Comparison of ENCODE assay signal across 8 mouse cellular contexts in genomic region chr2:33370276-33370776, GRCm38 (mm10). TPM values are rescaled to one million over a fixed set of nuclear protein-coding genes. Genes with fewer than 3 reads are reported as not detected.
DNase-seq lines count a peak whose midpoint lies in the region; ATAC-seq and TF ChIP-seq lines count a peak whose summit lies in the region.

No protein-coding gene starts in this region.

- no peak overlapping the region for H3K27ac ChIP-seq in kidney, embryonic 14.5 days (ENCODE audit: low read depth, low read length)
- H3K27ac ChIP-seq in heart, embryonic 14.5 days (replicated peaks in 1 of 2; ENCODE audit: control insufficient read depth in 1 of 2, insufficient read depth in 1 of 2, low read depth in 2 of 2, low read length in 2 of 2) = no peak overlapping the region
- H3K27ac ChIP-seq in liver, postnatal 0 days (ENCODE audit: low read depth) = no peak overlapping the region

- CTCF ChIA-PET in Patski (lab: Charles Lee) = no interaction called here

- no peaks in the 10 kb centered on the region for H3K36me3 ChIP-seq in kidney, embryonic 14.5 days (ENCODE audit: control insufficient read depth, insufficient read depth, low read length)
- H3K36me3 ChIP-seq in heart, embryonic 14.5 days (ENCODE audit: control insufficient read depth, insufficient read depth, low read length) = no peaks in the 10 kb centered on the region
- no peaks in the 10 kb centered on the region for H3K36me3 ChIP-seq in liver, postnatal 0 days (replicated peaks; ENCODE audit: insufficient read depth, low read length)

- H3K9me3 ChIP-seq in kidney, embryonic 14.5 days (ENCODE audit: control insufficient read depth, low read length) = no peaks in the 10 kb centered on the region
- H3K9me3 ChIP-seq in heart, embryonic 14.5 days (ENCODE audit: control insufficient read depth, low read length) = no peaks in the 10 kb centered on the region
- H3K9me3 ChIP-seq in liver, postnatal 0 days (ENCODE audit: low read length) = no peaks in the 10 kb centered on the region

- peak overlapping the region; percentile 60 for H3K4me2 ChIP-seq in kidney, embryonic 14.5 days (replicated peaks; ENCODE audit: low read depth, low read length)
- peak overlapping the region; percentile 76 for H3K4me2 ChIP-seq in heart, embryonic 14.5 days (ENCODE audit: low read length)
- H3K4me2 ChIP-seq in liver, postnatal 0 days (ENCODE audit: low read depth, low read length) = peak overlapping the region; percentile 88

- TF ChIP-seq EP300 in liver, postnatal 0 days (IDR thresholded peaks at IDR 0.05; ENCODE audit: low read depth) = no peak

- peak overlapping the region; percentile 59 for H3K4me3 ChIP-seq in kidney, embryonic 14.5 days (ENCODE audit: low read length)
- peak overlapping the region; percentile 52 to 66 for H3K4me3 ChIP-seq in heart, embryonic 14.5 days (ENCODE audit: control insufficient read depth in 1 of 2, insufficient read depth in 1 of 2, low read depth in 1 of 2, low read length in 2 of 2)
- peak overlapping the region; percentile 55 for H3K4me3 ChIP-seq in liver, postnatal 0 days (ENCODE audit: low read depth, low read length)

- H3K4me1 ChIP-seq in kidney, embryonic 14.5 days (ENCODE audit: control insufficient read depth, insufficient read depth, low read length) = 0 out of 2 replicates have a peak, but pooled peaks cover 6% of the 10 kb centered on the region
- peaks cover under 1 to 9% of the 10 kb centered on the region in 2 experiments; a peak in 1 of 4 replicates for H3K4me1 ChIP-seq in heart, embryonic 14.5 days (ENCODE audit: control insufficient read depth in 2 of 2, insufficient read depth in 2 of 2, low read length in 2 of 2)
- H3K4me1 ChIP-seq in liver, postnatal 0 days (ENCODE audit: insufficient read depth) = peaks cover 3% of the 10 kb centered on the region; the same call in 1 of the 2 replicates

- TF ChIP-seq CTCF in Patski (IDR thresholded peaks at IDR 0.05) = no peak
- TF ChIP-seq CTCF in liver, postnatal 0 days (IDR thresholded peaks at IDR 0.05; ENCODE audit: low read depth) = no peak

- DNase-seq in kidney, postnatal 25 days = no peak
- DNase-seq in Patski (ENCODE audit: low read depth, low spot score) = no peak
- no peak for DNase-seq in liver, postnatal 0 days
- DNase-seq in thymus, postnatal 14 days = no peak
- no peak for DNase-seq in adrenal gland, postnatal 10 days
- no peak for DNase-seq in thymus, adult 18-20 months

- in situ Hi-C loops in Patski (cut with MboI; ENCODE audit: low pct_unique_long_range_greater_than_20kb) = no loop called here

- POLR2A ChIA-PET in Patski (lab: Charles Lee) = interaction anchor here (1.0 to 2.0 kb wide), 3 partner anchors 10 to 21 kb away, joined by 3 to 9 read pairs (median 3); no protein-coding TSS in a partner anchor

- no peaks in the 10 kb centered on the region for H3K27me3 ChIP-seq in kidney, embryonic 14.5 days (ENCODE audit: control insufficient read depth, insufficient read depth, low read length)
- no peaks in the 10 kb centered on the region for H3K27me3 ChIP-seq in Patski
- H3K27me3 ChIP-seq in heart, embryonic 14.5 days (ENCODE audit: control insufficient read depth, insufficient read depth, low read length) = no peaks in the 10 kb centered on the region
- H3K27me3 ChIP-seq in liver, postnatal 0 days (ENCODE audit: insufficient read depth, low read length) = no peaks in the 10 kb centered on the region

- no peak; the same call in none of the 2 replicates for ATAC-seq in kidney, embryonic 14.5 days (ENCODE audit: low FRiP score, low TSS enrichment)
- ATAC-seq in Patski = peak; percentile 9
- ATAC-seq in heart, embryonic 14.5 days (ENCODE audit: insufficient number of reproducible peaks, insufficient read depth, low FRiP score, low read depth) = 0 out of 2 replicates have a peak, but pooled peaks have one; percentile 2
- ATAC-seq in liver, postnatal 0 days = no peak

- WGBS in kidney, embryonic 14.5 days = 10% methylated on average over 15 of the region's 15 CpGs
- 24% methylated on average over 10 of the region's 15 CpGs for WGBS in heart, embryonic 14.5 days
- WGBS in liver, postnatal 0 days (ENCODE audit: insufficient replicate concordance) = 17% methylated on average over 14 of the region's 15 CpGs

- peak overlapping the region; percentile 40; the same call in 1 of the 2 replicates for H3K9ac ChIP-seq in kidney, embryonic 14.5 days (ENCODE audit: low read depth, low read length)
- H3K9ac ChIP-seq in heart, embryonic 14.5 days (ENCODE audit: low read length) = peak overlapping the region; percentile 78; the same call in 1 of the 2 replicates
- H3K9ac ChIP-seq in liver, postnatal 0 days (replicated peaks) = no peak overlapping the region

RNA-seq across cellular contexts. Expression of gene Ralgps1, which starts 1.0 kb away (rescaled TPM):
- 4.8 and 7.9 TPM in 2 replicates for polyA plus RNA-seq in kidney, embryonic 14.5 days (2014; fragmentation: Nextera tagmentation; extraction: Ambion mirVana)
- polyA plus RNA-seq in Patski (2021) = 13.7 TPM
- 6.7 and 7.5 TPM in 2 replicates for polyA plus RNA-seq in heart, embryonic 14.5 days (2014; fragmentation: Nextera tagmentation; extraction: Ambion mirVana)
- polyA plus RNA-seq in liver, postnatal 0 days (2015; fragmentation: Nextera tagmentation; extraction: Ambion mirVana) = 0.51 and 0.83 TPM in 2 replicates
- 1 to 10 TPM; 4.2 to 6.3 TPM for total RNA-seq in adrenal gland, postnatal 10 days (2021)

Comparison
In these comparisons a context has a peak if more than half of its experiments do, and no peak if none do; other contexts are left out.
1. ATAC-seq: peak in Patski (single experiment) and heart, embryonic 14.5 days (single experiment); none in kidney, embryonic 14.5 days (single experiment) and liver, postnatal 0 days (single experiment).
2. Peak in every context shown above with its lines, with median percentiles within 50 percentile points of each other: H3K4me2 ChIP-seq and H3K4me3 ChIP-seq.